Mouse (Mus musculus) layer of hippocampus, adult 2 months (tissue): ENCODE results near the gene B3galt1. TPM values are rescaled to one million over a fixed set of nuclear protein-coding genes. Genes with fewer than 3 reads are reported as not detected.

Experiments used
- DNase-seq, 2 experiments: peaks; one replicate each; pipeline ENCODE4 v3.0.0; 2022; ENCODE audit warnings: low spot score in 2 of 2
- H3K27ac ChIP-seq: fragments of 200-600 bp; 2 replicates; pipeline ENCODE4 v1.8.1; 2022
- H3K4me3 ChIP-seq: fragments of 200-600 bp; 2 replicates; pipeline ENCODE4 v1.8.1; 2022; ENCODE audit warnings: mild to moderate bottlenecking
- CTCF ChIP-seq: fragments of 200-600 bp; conservative IDR thresholded peaks from 2 replicates; pipeline ENCODE4 v1.8.1; 2022; ENCODE audit warnings: antibody characterized with exemption, mild to moderate bottlenecking, moderate library complexity
- microRNA-seq, 2 experiments: library from miRNA; unstranded; fragments of <30 nt; microRNA quantifications; one replicate each; pipeline ENCODE4 v1.2.0; 2021
- total RNA-seq, 2 experiments: library from RNA; stranded (reverse); gene quantifications; 2 replicates each; pipeline ENCODE4 v1.2.3; 2021

The B3galt1 gene
- total RNA-seq, 2 experiments from 2014 or later, result 79.7 to 80.5 TPM

DNA sequence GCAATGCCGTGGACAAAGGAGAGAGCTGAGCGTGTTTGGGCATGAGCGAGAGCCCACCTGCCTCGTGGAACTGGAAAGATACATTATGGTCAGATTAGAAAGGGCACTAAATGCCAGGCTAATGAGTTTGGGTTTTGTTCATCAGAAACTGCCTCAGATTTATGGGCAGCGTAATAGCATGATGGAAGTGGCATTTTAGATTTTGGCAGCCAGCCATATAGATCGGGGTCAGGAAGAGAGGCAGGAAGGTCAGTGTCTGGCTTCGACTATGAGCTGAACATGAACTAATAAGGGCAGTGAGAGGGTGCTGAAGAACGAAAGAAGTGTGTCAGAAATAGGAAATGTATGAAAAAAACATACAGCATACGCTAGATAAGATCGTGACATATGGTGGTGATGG lies 605.6 kb downstream of the B3galt1 start:
- no peak for TF ChIP-seq CTCF

More for the DNA sequence above, 605.6 kb downstream of the B3galt1 start:
- Histone ChIP-seq H3K4me3 (no peak overlapping the region), H3K27ac (no peak overlapping the region)
- DNase-seq, result no peak

Small RNAs within 50 kb of the gene (microRNA-seq; reads per million reads assigned to microRNA genes)
- gene Mir6335 (0 reads per million in 2 experiments), gene Mir7224 (4.5 to 16.8 reads per million in 2 experiments)

Other genes with a start within 250 kb of the B3galt1 start
- not detected for gene Gm21830, start 152.1 kb upstream of the B3galt1 start, total RNA-seq
- gene Gm26727, start 132.7 kb upstream of the B3galt1 start, total RNA-seq, result not detected
- not detected for gene Xirp2, start 119.9 kb upstream of the B3galt1 start, total RNA-seq